Comparison of ENCODE assay signal across 8 mouse cellular contexts in the genomic region with DNA sequence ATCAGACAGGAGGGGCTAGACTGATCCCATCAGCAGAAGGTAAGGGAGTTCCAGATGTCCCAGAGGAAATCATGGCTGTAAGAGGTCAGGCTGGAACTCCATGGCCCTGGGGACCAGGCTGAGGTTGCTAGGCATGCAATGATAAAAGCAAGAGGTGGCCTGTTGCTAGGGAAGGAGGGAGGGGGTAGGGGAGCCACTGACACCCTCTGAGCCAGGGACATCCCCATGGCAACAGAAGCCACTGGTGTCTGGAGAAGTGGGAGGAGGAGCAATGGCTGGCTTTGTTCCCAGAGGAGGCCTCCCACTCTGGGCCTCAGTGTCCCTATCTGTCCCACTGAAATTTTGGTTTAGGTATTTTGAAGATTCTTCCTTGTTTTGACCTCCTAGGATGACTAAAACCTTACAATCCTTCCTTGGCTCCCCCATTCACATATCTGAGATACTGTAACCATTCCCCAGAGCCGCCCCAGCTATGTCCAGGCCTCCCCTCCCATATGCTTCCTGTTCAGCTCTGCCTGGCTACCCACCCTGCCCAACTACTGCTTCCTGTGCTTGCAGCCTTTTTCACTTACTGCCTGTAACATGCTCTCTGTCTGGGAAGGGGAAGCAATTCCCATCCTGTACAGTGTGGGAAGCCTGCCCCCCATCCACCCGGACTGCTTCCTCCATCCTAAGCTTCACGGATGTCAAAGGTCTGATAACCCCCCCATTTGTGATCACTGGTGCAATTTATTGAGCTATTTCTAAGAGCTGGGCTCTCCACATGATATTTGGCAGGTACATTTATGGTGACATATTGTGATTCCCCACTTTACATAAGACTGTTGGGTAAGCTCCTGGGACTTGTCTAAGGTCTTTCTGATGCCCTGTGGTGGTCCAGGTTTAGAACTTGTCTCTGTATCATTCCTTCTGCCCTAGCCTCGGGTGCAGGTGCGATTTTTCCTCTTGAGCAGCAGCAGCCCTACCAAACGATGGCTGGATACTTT. TPM values are rescaled to one million over a fixed set of nuclear protein-coding genes. Genes with fewer than 3 reads are reported as not detected.
DNase-seq lines count a peak whose midpoint lies in the region; ATAC-seq lines count a peak whose summit lies in the region.

No protein-coding gene starts in this region.

- no peaks in the 10 kb centered on the region for H3K36me3 ChIP-seq in embryonic facial prominence, embryonic 10.5 days (replicated peaks)
- H3K36me3 ChIP-seq in heart, embryonic 15.5 days = no peaks in the 10 kb centered on the region
- no peaks in the 10 kb centered on the region for H3K36me3 ChIP-seq in limb, embryonic 15.5 days
- no peaks in the 10 kb centered on the region for H3K36me3 ChIP-seq in neural tube, embryonic 15.5 days

- peaks cover 97% of the 10 kb centered on the region for H3K27me3 ChIP-seq in embryonic facial prominence, embryonic 10.5 days (replicated peaks; ENCODE audit: low read depth, poor library complexity, severe bottlenecking)
- H3K27me3 ChIP-seq in heart, embryonic 15.5 days = peaks cover 38% of the 10 kb centered on the region
- H3K27me3 ChIP-seq in limb, embryonic 15.5 days = peaks cover 23% of the 10 kb centered on the region
- peaks cover 71% of the 10 kb centered on the region for H3K27me3 ChIP-seq in neural tube, embryonic 15.5 days (replicated peaks)

- H3K9me3 ChIP-seq in embryonic facial prominence, embryonic 10.5 days = no peaks in the 10 kb centered on the region
- H3K9me3 ChIP-seq in heart, embryonic 15.5 days (replicated peaks) = no peaks in the 10 kb centered on the region
- H3K9me3 ChIP-seq in limb, embryonic 15.5 days = no peaks in the 10 kb centered on the region
- no peaks in the 10 kb centered on the region for H3K9me3 ChIP-seq in neural tube, embryonic 15.5 days (replicated peaks)

- ATAC-seq in heart, embryonic 15.5 days (replicated peaks; ENCODE audit: insufficient number of reproducible peaks, insufficient read depth, low FRiP score, low read depth) = peak; percentile 71; the same call in 1 of the 2 replicates
- ATAC-seq in limb, embryonic 15.5 days (ENCODE audit: insufficient number of reproducible peaks, low FRiP score, low TSS enrichment, low read depth) = 0 out of 2 replicates have a peak, but pooled peaks have one; percentile 40
- 0 out of 2 replicates have a peak, but pooled peaks have one; percentile 37 for ATAC-seq in neural tube, embryonic 15.5 days (ENCODE audit: low FRiP score)
- no peak; the same call in 1 of the 2 replicates for ATAC-seq in megakaryocyte progenitor cell, adult 5-6 weeks (replicated peaks; ENCODE audit: poor library complexity)

- WGBS in embryonic facial prominence, embryonic 10.5 days = 69% methylated on average over 6 of the region's 6 CpGs
- WGBS in heart, embryonic 15.5 days = 55% methylated on average over 6 of the region's 6 CpGs
- 70% methylated on average over 6 of the region's 6 CpGs for WGBS in limb, embryonic 15.5 days
- WGBS in neural tube, embryonic 15.5 days = 69% methylated on average over 6 of the region's 6 CpGs

- no peak overlapping the region for H3K9ac ChIP-seq in heart, embryonic 15.5 days
- no peak overlapping the region for H3K9ac ChIP-seq in limb, embryonic 15.5 days
- H3K9ac ChIP-seq in neural tube, embryonic 15.5 days (replicated peaks) = no peak overlapping the region

- no peak overlapping the region for H3K4me3 ChIP-seq in embryonic facial prominence, embryonic 10.5 days
- H3K4me3 ChIP-seq in heart, embryonic 15.5 days = no peak overlapping the region
- H3K4me3 ChIP-seq in limb, embryonic 15.5 days = no peak overlapping the region
- H3K4me3 ChIP-seq in neural tube, embryonic 15.5 days (replicated peaks) = no peak overlapping the region

- H3K4me1 ChIP-seq in embryonic facial prominence, embryonic 10.5 days = peaks cover 21% of the 10 kb centered on the region
- peaks cover 34% of the 10 kb centered on the region for H3K4me1 ChIP-seq in heart, embryonic 15.5 days (replicated peaks)
- H3K4me1 ChIP-seq in limb, embryonic 15.5 days = peaks cover 8% of the 10 kb centered on the region; the same call in 1 of the 2 replicates
- 0 out of 2 replicates have a peak, but pooled peaks cover 4% of the 10 kb centered on the region for H3K4me1 ChIP-seq in neural tube, embryonic 15.5 days

- no peak overlapping the region for H3K4me2 ChIP-seq in heart, embryonic 15.5 days
- H3K4me2 ChIP-seq in limb, embryonic 15.5 days = no peak overlapping the region
- no peak overlapping the region for H3K4me2 ChIP-seq in neural tube, embryonic 15.5 days

- DNase-seq in cerebellum, adult 11-12 months = peak; percentile 42
- DNase-seq in cerebellum, adult 8-10 months = no peak
- DNase-seq in 416B (ENCODE audit: low read depth) = peak; percentile 49
- DNase-seq in embryonic facial prominence, embryonic 10.5 days (ENCODE audit: low spot score) = peak; percentile 43

- peak overlapping the region; percentile 11; the same call in 1 of the 2 replicates for H3K27ac ChIP-seq in embryonic facial prominence, embryonic 10.5 days (replicated peaks)
- H3K27ac ChIP-seq in heart, embryonic 15.5 days = peak overlapping the region; percentile 76
- no peak overlapping the region for H3K27ac ChIP-seq in limb, embryonic 15.5 days
- H3K27ac ChIP-seq in neural tube, embryonic 15.5 days (replicated peaks) = no peak overlapping the region

RNA-seq across cellular contexts. Expression of a gene that starts 27.3 kb away (rescaled TPM):
- polyA plus RNA-seq in embryonic facial prominence, embryonic 10.5 days (2016; fragmentation: Nextera tagmentation; extraction: Ambion mirVana) = 0.71 and 0.96 TPM in 2 replicates
- 39.9 and 44.0 TPM in 2 replicates for polyA plus RNA-seq in heart, embryonic 15.5 days (2015; fragmentation: Nextera tagmentation; extraction: Ambion mirVana)
- 3.9 and 4.0 TPM in 2 replicates for polyA plus RNA-seq in limb, embryonic 15.5 days (2015; fragmentation: Nextera tagmentation; extraction: Ambion mirVana)
- polyA plus RNA-seq in neural tube, embryonic 15.5 days (2015; fragmentation: Nextera tagmentation; extraction: Ambion mirVana) = 7.0 and 9.2 TPM in 2 replicates
- 2.4 and 5.8 TPM in 2 replicates for total RNA-seq in megakaryocyte progenitor cell, adult 5-6 weeks (2015)
- 0.92 and 1.3 TPM in 2 replicates for total RNA-seq in megakaryocyte progenitor cell, adult 5-6 weeks (2017)

Comparison
In these comparisons a context has a peak if more than half of its experiments do, and no peak if none do; other contexts are left out.
1. H3K27ac ChIP-seq: peak in embryonic facial prominence, embryonic 10.5 days (single experiment) and heart, embryonic 15.5 days (single experiment); none in limb, embryonic 15.5 days (single experiment) and neural tube, embryonic 15.5 days (single experiment).